Mouse (Mus musculus) MEL (cell line): ENCODE measurements around the gene Zfp420. TPM values are rescaled to one million over a fixed set of nuclear protein-coding genes. Genes with fewer than 3 reads are reported as not detected.

Source experiments
- DNase-seq: peaks from one replicate; pipeline ENCODE4 v3.0.0; 2011; ENCODE audit warnings: low read depth, low spot score
- H3K27ac ChIP-seq: 2 replicates; pipeline ENCODE4 v1.5.1; 2012; ENCODE audit warnings: low read depth, mild to moderate bottlenecking, control low read depth, low read length, moderate library complexity; ENCODE audit not compliant: control insufficient read depth
- H3K27me3 ChIP-seq, 2 experiments: fragments of 150-350 bp in 1 of 2; sonication (generic) in 1 of 2; 2 replicates each; pipeline ENCODE4 v1.6.1; 2012; ENCODE audit warnings: low read length in 2 of 2, mild to moderate bottlenecking in 2 of 2, improper control_type of control experiment in 1 of 2, moderate library complexity in 1 of 2; ENCODE audit not compliant: insufficient read depth in 2 of 2, control insufficient read depth in 1 of 2
- H3K36me3 ChIP-seq, 2 experiments: 2 replicates each; pipeline ENCODE4 v1.6.1; 2012 to 2014; ENCODE audit warnings: low read length in 2 of 2, improper control_type of control experiment in 1 of 2, inconsistent platforms in 1 of 2, mild to moderate bottlenecking in 1 of 2; ENCODE audit not compliant: insufficient read depth in 2 of 2, control insufficient read depth in 1 of 2
- H3K4me1 ChIP-seq, 2 experiments: fragments of 150-350 bp in 1 of 2; sonication (generic) in 1 of 2; 2 replicates each; pipeline ENCODE4 v1.6.1; 2012; ENCODE audit warnings: low read length in 2 of 2, improper control_type of control experiment in 1 of 2, mild to moderate bottlenecking in 1 of 2; ENCODE audit not compliant: insufficient read depth in 2 of 2, control insufficient read depth in 1 of 2
- H3K4me3 ChIP-seq, 2 experiments: fragments of 150-350 bp in 1 of 2; sonication (generic) in 1 of 2; 2 replicates each; pipeline ENCODE4 v1.5.1; 2012; ENCODE audit warnings: low read depth in 2 of 2, low read length in 2 of 2, mild to moderate bottlenecking in 2 of 2, moderate library complexity in 2 of 2, control low read depth in 1 of 2, improper control_type of control experiment in 1 of 2; ENCODE audit not compliant: control insufficient read depth in 1 of 2, insufficient read depth in 1 of 2
- H3K79me2 ChIP-seq: 2 replicates; pipeline ENCODE4 v1.6.1; 2012; ENCODE audit warnings: mild to moderate bottlenecking, low read length, moderate library complexity; ENCODE audit not compliant: control insufficient read depth, poor library complexity, insufficient read depth
- H3K9ac ChIP-seq: 2 replicates; pipeline ENCODE4 v1.6.1; 2012; ENCODE audit warnings: low read depth, mild to moderate bottlenecking, control low read depth, low read length, moderate library complexity; ENCODE audit not compliant: control insufficient read depth, poor library complexity, severe bottlenecking
- H3K9me3 ChIP-seq: fragments of 150-350 bp; sonication (generic); replicated peaks from 2 replicates; pipeline ENCODE4 v1.6.1; 2012; ENCODE audit warnings: mild to moderate bottlenecking, low read length, improper control_type of control experiment, moderate library complexity; ENCODE audit not compliant: insufficient read depth
- BHLHE40 ChIP-seq: IDR thresholded peaks from 2 replicates; pipeline ENCODE4 v1.6.1; 2012; ENCODE audit warnings: low read depth, mild to moderate bottlenecking, inconsistent platforms, low read length, improper control_type of control experiment, borderline replicate concordance
- CHD1 ChIP-seq: IDR thresholded peaks from 2 replicates; pipeline ENCODE4 v1.6.1; 2012; ENCODE audit warnings: low read depth, mild to moderate bottlenecking, inconsistent platforms, low read length, improper control_type of control experiment
- CHD2 ChIP-seq: IDR thresholded peaks from 2 replicates; pipeline ENCODE4 v1.6.1; 2011; ENCODE audit warnings: low read length, improper control_type of control experiment
- ELF1 ChIP-seq: IDR thresholded peaks from 2 replicates; pipeline ENCODE4 v1.6.1; 2014; ENCODE audit warnings: low read depth, mild to moderate bottlenecking, inconsistent platforms, low read length, improper control_type of control experiment, moderate library complexity
- ETS1 ChIP-seq: IDR thresholded peaks from 2 replicates; pipeline ENCODE4 v1.6.1; 2012; ENCODE audit warnings: low read depth, mild to moderate bottlenecking, inconsistent platforms, low read length, improper control_type of control experiment, moderate library complexity
- GABPA ChIP-seq: IDR thresholded peaks from 2 replicates; pipeline ENCODE4 v1.6.1; 2012; ENCODE audit warnings: low read depth, mild to moderate bottlenecking, inconsistent platforms, low read length, improper control_type of control experiment, moderate library complexity
- HCFC1 ChIP-seq: IDR thresholded peaks from 2 replicates; pipeline ENCODE4 v1.6.1; 2012; ENCODE audit warnings: low read depth, mild to moderate bottlenecking, inconsistent platforms, low read length, improper control_type of control experiment, moderate library complexity
- JUND ChIP-seq: IDR thresholded peaks from 2 replicates; pipeline ENCODE4 v1.6.1; 2011; ENCODE audit warnings: low read depth, mild to moderate bottlenecking, improper control_type of control experiment, low read length
- MAZ ChIP-seq: IDR thresholded peaks from 2 replicates; pipeline ENCODE4 v1.6.1; 2012; ENCODE audit warnings: low read depth, mild to moderate bottlenecking, inconsistent platforms, low read length, improper control_type of control experiment
- NRF1 ChIP-seq: IDR thresholded peaks from 2 replicates; pipeline ENCODE4 v1.6.1; 2014; ENCODE audit warnings: low read depth, mild to moderate bottlenecking, inconsistent platforms, low read length, improper control_type of control experiment, moderate library complexity; ENCODE audit not compliant: poor library complexity, insufficient read depth, severe bottlenecking
- POLR2A ChIP-seq, 2 experiments: IDR thresholded peaks; 2 replicates each; pipeline ENCODE4 v1.6.1; 2011 to 2012; ENCODE audit warnings: low read length in 2 of 2, mild to moderate bottlenecking in 2 of 2, control low read depth in 1 of 2, improper control_type of control experiment in 1 of 2, low read depth in 1 of 2, moderate library complexity in 1 of 2; ENCODE audit not compliant: control insufficient read depth in 1 of 2, insufficient read depth in 1 of 2, poor library complexity in 1 of 2
- SIN3A ChIP-seq: IDR thresholded peaks from 2 replicates; pipeline ENCODE4 v1.6.1; 2012; ENCODE audit warnings: low read length, improper control_type of control experiment, inconsistent platforms
- TAL1 ChIP-seq: IDR thresholded peaks from 2 replicates; pipeline ENCODE4 v1.6.1; 2012; ENCODE audit warnings: mild to moderate bottlenecking, inconsistent platforms, low read length, moderate library complexity, mixed read lengths
- TBP ChIP-seq: IDR thresholded peaks from 2 replicates; pipeline ENCODE4 v1.8.0; 2011; ENCODE audit warnings: low read depth, low read length, improper control_type of control experiment
- UBTF ChIP-seq: IDR thresholded peaks from 2 replicates; pipeline ENCODE4 v1.6.1; 2012; ENCODE audit warnings: low read depth, mild to moderate bottlenecking, inconsistent platforms, low read length, improper control_type of control experiment, moderate library complexity, borderline replicate concordance; ENCODE audit not compliant: insufficient read depth
- ZKSCAN1 ChIP-seq: IDR thresholded peaks from 2 replicates; pipeline ENCODE4 v1.6.1; 2012; ENCODE audit warnings: low read depth, mild to moderate bottlenecking, inconsistent platforms, low read length, improper control_type of control experiment, moderate library complexity
- polyA plus RNA-seq, 2 experiments: library from polyadenylated mRNA; stranded (reverse) in 1 of 2; unstranded in 1 of 2; fragments of >175 nt in 1 of 2; fragments of >200 nt in 1 of 2; gene quantifications; 2 replicates each; pipeline versions ENCODE4 v1.2.1 to v1.2.4; 2012; ENCODE audit warnings: low replicate concordance in 2 of 2, low read depth in 1 of 2; ENCODE audit not compliant: insufficient read length in 2 of 2, insufficient read depth in 1 of 2, missing spikeins in 1 of 2
- total RNA-seq: library from RNA; depleted of rRNA; stranded (reverse); fragments of 300-350 nt; gene quantifications from 2 replicates; pipeline ENCODE4 v1.2.3, GENCODE M21; 2012

Zfp420 gene
- total and polyA plus RNA-seq, 3 experiments: 3.2 to 4.2 TPM; not detected in 1

DNA sequence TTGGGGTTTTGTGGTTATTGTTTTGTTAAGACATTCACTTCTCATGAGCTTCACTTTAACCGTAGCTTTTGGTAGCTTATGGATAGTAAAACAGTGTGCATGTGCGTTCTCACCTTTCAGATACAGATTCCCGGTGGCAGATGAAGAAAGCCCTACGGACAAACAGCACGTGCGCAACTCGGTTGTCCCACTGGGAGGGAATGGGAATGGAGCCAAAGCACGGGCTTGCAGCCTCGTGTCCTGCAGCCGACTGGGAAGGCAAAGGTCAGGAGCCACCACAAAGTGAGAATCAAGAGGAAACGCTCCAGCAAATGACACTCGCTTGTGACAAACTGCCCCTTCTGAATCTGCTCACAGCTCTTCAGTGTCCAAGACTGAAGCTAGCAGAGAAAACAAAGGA lies 31.8 kb upstream of the Zfp420 start:
- H3K36me3 ChIP-seq: peaks cover 0 to 2% of the 10 kb centered on the region in 2 experiments; a peak in 1 of 4 replicates

DNA sequence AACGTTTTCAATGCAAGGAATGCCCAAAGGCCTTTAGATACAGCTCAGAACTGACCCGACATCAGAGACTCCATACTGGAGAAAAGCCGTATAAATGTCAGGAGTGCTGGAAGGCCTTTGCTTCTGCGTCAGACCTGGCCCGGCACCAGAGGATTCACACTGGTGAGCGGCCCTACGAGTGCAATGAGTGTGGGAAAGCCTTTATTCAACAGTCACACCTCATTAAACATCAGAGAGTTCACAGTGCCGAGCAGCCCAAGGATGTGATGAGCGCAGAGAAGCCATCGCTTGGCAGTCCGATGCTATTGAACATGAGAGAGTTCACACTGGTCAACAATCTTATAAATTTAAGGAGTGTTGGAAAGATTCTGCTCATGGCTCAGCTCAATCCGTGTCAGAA lies 30.0 kb upstream of the Zfp420 start:
- Histone ChIP-seq H3K79me2 (no peaks in the 10 kb centered on the region), H3K27me3 (no peaks in the 10 kb centered on the region), H3K27ac (no peak overlapping the region), H3K9me3 (no peaks in the 10 kb centered on the region)
- no peak for DNase-seq
- no peak for TF ChIP-seq ETS1
- no peak for TF ChIP-seq BHLHE40
- TF ChIP-seq HCFC1: no peak
- TF ChIP-seq POLR2A (IDR thresholded peaks at IDR 0.05; ENCODE audit: control insufficient read depth in 1 of 2, insufficient read depth in 1 of 2, low read depth in 1 of 2, low read length in 2 of 2, poor library complexity in 1 of 2): no peak
- TF ChIP-seq, all 39 proteins: peak for 0
- no peak overlapping the region for H3K9ac ChIP-seq
- no peak overlapping the region for H3K4me3 ChIP-seq
- H3K4me1 ChIP-seq: no peaks in the 10 kb centered on the region
- H3K36me3 ChIP-seq: peaks cover 0 to 2% of the 10 kb centered on the region in 2 experiments; a peak in 1 of 4 replicates

More for the DNA sequence above, 31.8 kb upstream of the Zfp420 start:
- H3K4me1 ChIP-seq: no peaks in the 10 kb centered on the region
- H3K9me3 ChIP-seq: no peaks in the 10 kb centered on the region
- H3K27ac ChIP-seq: no peak overlapping the region
- H3K4me3 ChIP-seq: no peak overlapping the region
- H3K9ac ChIP-seq: no peak overlapping the region
- TF ChIP-seq CHD2 (no peak), ZKSCAN1 (no peak), JUND (no peak), POLR2A (IDR thresholded peaks at IDR 0.05; ENCODE audit: control insufficient read depth in 1 of 2, insufficient read depth in 1 of 2, low read depth in 1 of 2, low read length in 2 of 2, poor library complexity in 1 of 2) (no peak), NRF1 (no peak), MAZ (no peak), BHLHE40 (no peak), UBTF (no peak), TBP (no peak), CHD1 (no peak), TAL1 (no peak), GABPA (no peak), SIN3A (no peak), ELF1 (no peak)
- H3K79me2 ChIP-seq: no peaks in the 10 kb centered on the region
- DNase-seq: no peak
- no peaks in the 10 kb centered on the region for H3K27me3 ChIP-seq
